Mouse (Mus musculus) layer of hippocampus, adult 2 months (tissue): Measurements from ENCODE around the gene Pglyrp2. TPM values are rescaled to one million over a fixed set of nuclear protein-coding genes. Genes with fewer than 3 reads are reported as not detected.
A peak's percentile ranks its signal among the peaks of the same experiment; 100 is the strongest.

Source experiments
- DNase-seq, 2 experiments: peaks; one replicate each; pipeline ENCODE4 v3.0.0; 2022; ENCODE audit warnings: low spot score in 2 of 2
- H3K27ac ChIP-seq: fragments of 200-600 bp; 2 replicates; pipeline ENCODE4 v1.8.1; 2022
- H3K4me3 ChIP-seq: fragments of 200-600 bp; 2 replicates; pipeline ENCODE4 v1.8.1; 2022; ENCODE audit warnings: mild to moderate bottlenecking
- CTCF ChIP-seq: fragments of 200-600 bp; conservative IDR thresholded peaks from 2 replicates; pipeline ENCODE4 v1.8.1; 2022; ENCODE audit warnings: antibody characterized with exemption, mild to moderate bottlenecking, moderate library complexity
- total RNA-seq, 2 experiments: library from RNA; stranded (reverse); gene quantifications; 2 replicates each; pipeline ENCODE4 v1.2.3; 2021

Gene Pglyrp2
- total RNA-seq, 2 experiments from 2014 or later, result not detected

DNA sequence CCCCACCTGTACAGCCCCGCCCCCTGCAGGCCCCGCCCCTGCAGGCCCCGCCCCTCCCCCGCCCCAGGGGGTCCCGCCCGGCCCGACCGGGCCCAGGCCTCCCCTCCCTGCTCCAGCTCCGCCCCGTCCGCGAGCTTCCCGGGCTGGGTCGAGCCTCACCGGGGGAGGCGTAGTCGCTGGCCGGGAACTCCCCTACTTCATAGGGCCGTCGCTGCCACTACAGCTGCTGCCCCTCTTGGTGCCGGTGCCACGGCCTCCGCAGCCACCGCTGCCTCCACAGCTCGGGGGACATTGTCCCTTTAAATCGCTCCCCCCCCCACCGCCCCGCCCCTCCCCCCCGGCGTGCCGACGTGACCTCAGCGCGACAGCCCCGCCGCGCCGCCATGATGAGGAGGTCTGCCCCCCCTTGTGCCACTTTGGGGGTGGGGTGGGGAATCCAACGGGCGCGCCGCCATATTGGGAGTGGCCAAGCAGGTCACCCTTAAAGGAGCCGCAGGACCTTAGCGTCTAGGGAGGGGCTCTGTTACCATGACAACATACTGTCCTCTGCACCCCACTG is 34.8 kb downstream of the Pglyrp2 start, which contains the start of gene Wiz:
Gene Wiz, minus strand, starts transcription at position 339 of the 559 bp plus-strand sequence.
- Histone ChIP-seq H3K27ac (peak within 1 kb of the TSS; percentile 95), H3K4me3 (peak within 1 kb of the TSS; percentile 92)
- peak; percentile 7; the same call in 1 of the 2 replicates for TF ChIP-seq CTCF
- peak; percentile 95 to 96 for DNase-seq

GRCm38 (mm10) chr17:32388370-32389100 is 35.4 kb downstream of the Pglyrp2 start:
- H3K27ac ChIP-seq, result peak overlapping the region; percentile 95
- no peak for TF ChIP-seq CTCF
- peak overlapping the region; percentile 92 for H3K4me3 ChIP-seq
- DNase-seq, result peak in 1 of 2 experiments; percentile 27

GRCm38 (mm10) chr17:32387986-32388369 is 36.0 kb downstream of the Pglyrp2 start:
- TF ChIP-seq CTCF, result no peak
- Histone ChIP-seq H3K27ac (peak overlapping the region; percentile 95), H3K4me3 (peak overlapping the region; percentile 92)
- no peak for DNase-seq

DNA sequence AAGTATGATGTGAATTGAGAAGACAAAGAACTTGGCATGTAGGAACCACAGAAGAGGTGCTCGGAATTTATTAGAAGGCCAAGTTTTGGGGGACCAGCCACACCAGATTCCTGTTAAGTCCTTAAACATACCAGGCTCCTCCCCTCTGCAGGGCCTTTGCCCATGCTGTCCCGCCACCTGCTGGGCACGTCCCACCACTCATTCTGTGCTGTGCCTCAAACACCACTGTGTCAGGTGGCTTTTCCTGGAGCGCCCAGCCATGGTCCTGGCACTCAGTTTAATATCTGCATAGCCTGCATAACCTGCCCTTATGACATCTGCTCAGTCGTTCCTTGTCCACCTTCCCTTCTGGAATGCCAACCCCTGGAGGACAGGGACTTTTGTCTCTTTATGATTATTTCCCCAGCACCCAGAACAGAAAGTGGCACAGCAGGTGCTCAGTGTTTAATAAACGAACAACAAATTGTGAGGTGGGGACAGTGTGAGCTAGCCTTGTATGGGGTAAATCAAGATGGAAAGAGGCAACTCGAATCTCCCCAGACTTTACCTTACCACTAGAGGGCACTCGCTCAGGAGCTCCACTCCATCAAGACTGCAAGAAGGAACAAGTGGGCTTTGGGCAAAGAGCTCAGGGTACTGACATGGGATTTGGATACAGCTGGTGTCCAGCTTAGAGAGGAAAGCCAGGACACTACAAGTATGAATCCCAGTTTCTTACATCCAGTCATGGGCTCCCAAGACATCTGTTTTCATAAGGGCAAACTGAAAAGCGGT is 37.1 kb downstream of the Pglyrp2 start:
- no peak overlapping the region for H3K27ac ChIP-seq
- no peak overlapping the region for H3K4me3 ChIP-seq
- TF ChIP-seq CTCF, result peak; percentile 89
- peak in 1 of 2 experiments; percentile 57 for DNase-seq

GRCm38 (mm10) chr17:32383661-32384060 is 40.3 kb downstream of the Pglyrp2 start:
- Histone ChIP-seq H3K27ac (no peak overlapping the region), H3K4me3 (no peak overlapping the region)
- no peak for DNase-seq
- no peak for TF ChIP-seq CTCF

DNA sequence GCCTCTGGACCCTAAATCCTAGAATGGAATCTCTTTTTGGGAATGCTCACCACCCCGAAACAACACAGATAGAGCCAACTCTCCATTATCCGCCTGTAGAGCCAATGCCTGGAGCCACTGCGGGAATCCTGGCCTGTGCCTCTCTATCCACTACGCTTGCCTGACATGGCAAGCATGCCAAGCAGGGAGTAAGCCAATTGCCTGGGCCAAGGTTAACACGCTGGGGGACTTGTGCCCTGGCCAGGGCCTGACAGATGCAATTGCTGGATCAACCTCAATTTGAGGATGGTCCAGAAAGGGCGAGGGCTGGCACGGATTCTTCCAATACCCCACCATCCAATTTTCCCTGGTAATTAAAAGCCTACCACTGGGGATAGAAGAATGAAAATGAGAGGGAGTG is 41.4 kb downstream of the Pglyrp2 start:
- no peak overlapping the region for H3K27ac ChIP-seq
- no peak for TF ChIP-seq CTCF
- no peak for DNase-seq
- H3K4me3 ChIP-seq, result no peak overlapping the region

- no peak overlapping the region for H3K4me3 ChIP-seq
- no peak for TF ChIP-seq CTCF
- DNase-seq, result no peak
- H3K27ac ChIP-seq, result no peak overlapping the region
Measured at GRCm38 (mm10) chr17:32378786-32379185, 45.2 kb downstream of the Pglyrp2 start.

- TF ChIP-seq CTCF, result no peak
- no peak overlapping the region for H3K4me3 ChIP-seq
- H3K27ac ChIP-seq, result no peak overlapping the region
- no peak for DNase-seq
Measured at GRCm38 (mm10) chr17:32377137-32377536, 46.8 kb downstream of the Pglyrp2 start.

DNA sequence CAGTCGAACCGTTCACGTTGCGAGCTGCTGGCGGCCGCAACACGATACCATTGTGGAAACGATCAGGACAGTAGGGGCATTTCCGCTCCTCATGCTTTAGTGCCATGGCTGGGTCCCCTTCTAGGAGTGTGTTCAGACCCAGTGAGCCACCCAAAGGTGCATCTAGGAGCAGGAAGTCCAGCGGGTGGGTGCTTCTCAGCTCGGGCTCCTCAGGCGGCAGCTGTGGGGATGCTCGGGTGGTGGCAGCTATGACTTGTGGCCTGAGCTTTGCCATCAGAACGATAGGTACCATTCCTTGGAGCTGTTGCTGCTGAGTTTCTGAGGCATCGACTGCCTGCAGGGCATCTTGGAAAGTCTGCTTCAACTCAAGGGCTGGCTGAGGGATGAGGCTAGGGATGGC is 47.5 kb downstream of the Pglyrp2 start:
- DNase-seq, result no peak
- Histone ChIP-seq H3K27ac (no peak overlapping the region), H3K4me3 (no peak overlapping the region)
- no peak for TF ChIP-seq CTCF

GRCm38 (mm10) chr17:32368991-32369578 is 54.9 kb downstream of the Pglyrp2 start:
- no peak for TF ChIP-seq CTCF
- no peak overlapping the region for H3K4me3 ChIP-seq
- no peak for DNase-seq
- H3K27ac ChIP-seq, result no peak overlapping the region

DNA sequence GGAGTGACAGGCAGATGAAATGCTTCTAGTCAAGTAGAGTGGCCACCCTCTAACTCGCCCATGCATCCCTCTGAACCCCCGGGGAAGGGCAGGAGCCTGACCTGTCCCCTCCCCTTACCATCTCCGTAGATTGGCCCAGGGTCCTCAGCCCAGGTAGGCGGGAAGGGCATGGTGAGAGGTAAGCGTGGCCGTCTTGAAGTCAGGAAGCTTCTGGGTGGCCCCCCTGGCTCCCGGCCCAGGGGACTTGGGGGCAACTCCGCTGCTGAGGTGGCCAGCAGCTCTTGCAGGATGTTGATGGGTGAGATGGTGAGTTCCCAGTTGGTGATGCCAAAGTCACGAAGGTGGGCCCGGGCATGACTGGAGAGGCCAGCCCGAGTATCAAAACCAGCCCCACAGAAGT is 56.3 kb downstream of the Pglyrp2 start:
- H3K27ac ChIP-seq, result no peak overlapping the region
- H3K4me3 ChIP-seq, result no peak overlapping the region
- DNase-seq, result no peak
- no peak for TF ChIP-seq CTCF

DNA sequence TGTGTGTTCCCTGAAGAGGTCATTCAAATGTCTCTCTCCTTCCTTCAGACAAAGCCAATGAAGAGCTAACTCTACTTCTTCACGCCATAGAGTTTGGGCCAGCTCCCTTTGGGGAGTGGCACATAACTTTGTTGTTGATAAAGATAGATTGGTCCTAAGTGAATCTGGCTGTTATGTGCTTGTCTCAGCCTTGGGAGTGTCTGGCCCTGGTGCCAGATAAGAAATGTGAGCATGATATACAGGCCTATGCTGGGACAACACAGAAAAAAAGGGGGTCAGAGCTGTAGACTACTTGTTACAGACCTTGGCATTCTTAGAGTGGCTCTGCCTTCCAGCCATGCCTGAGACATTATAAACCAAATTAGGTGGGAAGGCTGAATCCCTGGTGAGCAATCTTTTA is 58.7 kb downstream of the Pglyrp2 start:
- DNase-seq, result no peak
- Histone ChIP-seq H3K4me3 (no peak overlapping the region), H3K27ac (no peak overlapping the region)
- no peak for TF ChIP-seq CTCF

DNA sequence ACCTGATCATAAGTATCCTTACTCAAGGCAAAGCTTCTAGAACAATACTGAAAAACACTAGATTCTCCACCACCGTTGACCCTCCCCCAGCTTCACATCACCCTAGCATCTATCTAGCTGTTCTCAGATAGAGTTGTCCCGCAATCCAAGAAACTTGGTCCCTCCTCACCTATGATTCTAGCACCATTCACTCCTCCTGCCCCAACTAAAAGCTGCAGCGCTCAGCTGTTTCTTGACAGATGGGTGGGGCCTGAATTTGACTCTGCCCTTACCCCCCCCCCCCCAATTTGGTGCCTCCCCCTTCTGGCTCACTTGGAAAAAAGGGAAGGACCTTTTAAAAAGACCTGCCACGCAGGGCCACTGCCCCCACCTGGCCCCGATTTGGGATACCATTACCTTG is 59.1 kb downstream of the Pglyrp2 start:
- no peak for DNase-seq
- peak overlapping the region; percentile 80 for H3K27ac ChIP-seq
- TF ChIP-seq CTCF, result no peak
- peak overlapping the region; percentile 88 for H3K4me3 ChIP-seq
